ENCODE assay signal across 11 mouse cellular contexts in the genomic region with DNA sequence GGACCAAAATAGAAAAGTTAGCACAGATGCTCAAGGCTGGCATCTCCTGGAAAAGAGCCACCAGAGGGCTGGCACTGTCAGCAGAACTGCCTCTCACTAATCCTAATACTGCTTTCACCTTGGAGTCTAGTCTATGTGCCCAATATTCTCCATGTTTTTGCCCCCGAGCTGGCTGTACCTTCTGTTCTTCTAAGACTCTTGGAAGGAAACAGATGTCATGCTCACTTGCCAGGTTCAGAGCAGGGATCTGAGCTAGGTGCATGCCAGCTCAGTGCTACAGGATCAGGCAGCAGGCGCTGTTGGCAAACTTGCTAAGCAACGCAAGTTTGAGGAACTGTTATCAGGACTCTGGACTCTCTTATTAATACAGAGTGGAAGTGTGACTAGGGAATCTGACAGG.
DNase-seq lines count a peak whose midpoint lies in the region; ATAC-seq and TF ChIP-seq lines count a peak whose summit lies in the region.
"Had no signal": no experiment of that assay in that cellular context is flagged by ENCODE, and none has a peak within 500 bp of the region (broad histone marks: within the 10 kb centered on the region; RNA-seq: fewer than 3 reads in every experiment).

No protein-coding gene starts in this region.

- no peak overlapping the region for H3K4me3 ChIP-seq in hindbrain, postnatal 0 days (ENCODE audit: low read length)
- H3K4me3 ChIP-seq in hindbrain, embryonic 14.5 days (replicated peaks; ENCODE audit: low read length): no peak overlapping the region
- H3K4me3 ChIP-seq: hindbrain, embryonic 13.5 days had no signal

- H3K4me2 ChIP-seq in hindbrain, postnatal 0 days (ENCODE audit: low read depth, low read length): no peak overlapping the region
- H3K4me2 ChIP-seq in hindbrain, embryonic 14.5 days (replicated peaks): no peak overlapping the region
- H3K4me2 ChIP-seq: hindbrain, embryonic 13.5 days had no signal

- peak; percentile 67; the same call in 1 of the 2 replicates for ATAC-seq in hindbrain, postnatal 0 days
- ATAC-seq in hindbrain, embryonic 14.5 days (ENCODE audit: low FRiP score): no peak
- no peak for ATAC-seq in megakaryocyte-erythroid progenitor cell, adult 5-6 weeks (replicated peaks; ENCODE audit: low FRiP score, low TSS enrichment, poor library complexity, severe bottlenecking)

- no peak overlapping the region for H3K27ac ChIP-seq in hindbrain, postnatal 0 days
- H3K27ac ChIP-seq in hindbrain, embryonic 14.5 days: no peak overlapping the region
- H3K27ac ChIP-seq: hindbrain, embryonic 13.5 days had no signal

- no peaks in the 10 kb centered on the region for H3K9me3 ChIP-seq in hindbrain, postnatal 0 days (ENCODE audit: low read length)
- no peaks in the 10 kb centered on the region for H3K9me3 ChIP-seq in hindbrain, embryonic 14.5 days (ENCODE audit: control insufficient read depth, low read length)
- H3K9me3 ChIP-seq: hindbrain, embryonic 13.5 days had no signal

- 54% methylated on average over 3 of the region's 3 CpGs for WGBS in hindbrain, postnatal 0 days
- 91% methylated on average over 3 of the region's 3 CpGs for WGBS in hindbrain, embryonic 14.5 days

- no peaks in the 10 kb centered on the region for H3K27me3 ChIP-seq in hindbrain, postnatal 0 days (ENCODE audit: insufficient read depth, low read length)
- H3K27me3 ChIP-seq in hindbrain, embryonic 14.5 days (ENCODE audit: control insufficient read depth, insufficient read depth, low read length): no peaks in the 10 kb centered on the region
- H3K27me3 ChIP-seq: hindbrain, embryonic 13.5 days had no signal

- H3K9ac ChIP-seq in hindbrain, postnatal 0 days (replicated peaks; ENCODE audit: low read length): no peak overlapping the region
- H3K9ac ChIP-seq in hindbrain, embryonic 14.5 days: no peak overlapping the region
- H3K9ac ChIP-seq: hindbrain, embryonic 13.5 days had no signal

- TF ChIP-seq CTCF in hindbrain, postnatal 0 days (IDR thresholded peaks at IDR 0.05; ENCODE audit: low read depth): 0 out of 2 replicates have a peak, but pooled peaks have one; percentile 1

- no peaks in the 10 kb centered on the region for H3K4me1 ChIP-seq in hindbrain, postnatal 0 days (ENCODE audit: insufficient read depth, low read length)
- H3K4me1 ChIP-seq in hindbrain, embryonic 14.5 days (replicated peaks; ENCODE audit: control insufficient read depth, insufficient read depth, low read length): no peaks in the 10 kb centered on the region
- H3K4me1 ChIP-seq: hindbrain, embryonic 13.5 days had no signal

- peak; percentile 75 for DNase-seq in hindbrain, postnatal 0 days (ENCODE audit: low spot score)
- no peak for DNase-seq in hindbrain, embryonic 14.5 days (ENCODE audit: low spot score)
- DNase-seq in cerebellum, postnatal 25 days: peak; percentile 44 to 58
- peak; percentile 7 to 23 for DNase-seq in layer of hippocampus, postnatal 10 days (ENCODE audit: low spot score in 2 of 2)
- DNase-seq in right cerebral cortex, postnatal 4 days: peak; percentile 7
- no peak for DNase-seq in urinary bladder, postnatal 25 days (ENCODE audit: low spot score)
- no peak for DNase-seq in neural tube, embryonic 10.5 days (ENCODE audit: extremely low spot score, low spot score)
- DNase-seq: lung, adult 18-20 months; thymus, adult 2 months had no signal

- H3K36me3 ChIP-seq in hindbrain, postnatal 0 days (ENCODE audit: insufficient read depth, low read length): no peaks in the 10 kb centered on the region
- no peaks in the 10 kb centered on the region for H3K36me3 ChIP-seq in hindbrain, embryonic 14.5 days (replicated peaks; ENCODE audit: control insufficient read depth, insufficient read depth)
- H3K36me3 ChIP-seq: hindbrain, embryonic 13.5 days had no signal

Comparison
In these comparisons a context has a peak if more than half of its experiments do, and no peak if none do; other contexts are left out.
1. DNase-seq: peak in hindbrain, postnatal 0 days (single experiment), cerebellum, postnatal 25 days (2 of 2), layer of hippocampus, postnatal 10 days (2 of 2) and right cerebral cortex, postnatal 4 days (single experiment); none in hindbrain, embryonic 14.5 days (single experiment), urinary bladder, postnatal 25 days (single experiment) and neural tube, embryonic 10.5 days (single experiment).